Mouse (Mus musculus) spleen, adult 12 weeks (tissue): ENCODE results near the gene Cpsf2.

Experiments
- DNase-seq: peaks from one replicate; pipeline ENCODE4 v3.0.0; 2022; ENCODE audit warnings: low spot score

Gene Cpsf2

DNA sequence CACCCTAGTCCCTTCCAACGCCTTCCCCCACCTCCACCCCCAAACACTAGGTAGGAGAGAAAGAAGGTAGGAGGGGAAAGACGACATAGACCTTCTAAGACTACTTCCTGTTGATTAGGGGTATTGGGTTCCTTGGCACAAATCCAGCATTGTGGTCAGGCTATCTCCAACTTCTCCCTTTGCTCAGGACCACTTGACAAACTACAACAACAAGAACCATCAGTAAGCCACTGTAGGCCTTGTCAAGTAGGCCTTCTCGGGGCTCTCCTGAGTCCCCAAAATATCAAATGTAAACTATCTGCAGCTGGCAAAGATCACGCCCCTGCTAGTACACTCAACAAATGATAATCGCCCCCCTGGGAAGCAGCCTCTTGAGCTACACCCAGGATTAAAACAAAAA is 4.5 kb downstream of the Cpsf2 start:
- DNase-seq, result no peak

DNA sequence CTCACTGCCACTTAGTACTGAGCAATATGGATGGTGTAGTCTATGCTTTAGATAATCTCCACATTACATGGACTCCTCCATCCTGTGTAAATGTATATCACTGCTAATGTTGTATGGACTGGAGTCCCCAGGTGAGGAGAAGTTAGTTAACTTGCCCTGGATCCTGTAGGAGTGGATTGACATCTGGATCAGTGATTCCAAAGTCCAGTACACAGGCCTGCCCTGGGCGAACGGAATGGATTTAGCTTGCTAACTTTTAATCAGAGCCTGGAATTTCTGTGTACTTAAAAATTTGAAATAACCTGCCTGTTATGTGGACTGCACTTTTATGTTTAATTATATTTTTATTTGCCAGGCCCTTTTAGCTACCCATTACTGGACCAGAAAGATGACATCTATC is 5.8 kb downstream of the Cpsf2 start:
- no peak for DNase-seq

- no peak for DNase-seq
Measured at GRCm38 (mm10) chr12:101982977-101983376, 7.2 kb downstream of the Cpsf2 start.

GRCm38 (mm10) chr12:101985110-101985509 is 9.3 kb downstream of the Cpsf2 start:
- no peak for DNase-seq

- DNase-seq, result no peak
Measured at GRCm38 (mm10) chr12:101987659-101988058, 11.9 kb downstream of the Cpsf2 start.

DNA sequence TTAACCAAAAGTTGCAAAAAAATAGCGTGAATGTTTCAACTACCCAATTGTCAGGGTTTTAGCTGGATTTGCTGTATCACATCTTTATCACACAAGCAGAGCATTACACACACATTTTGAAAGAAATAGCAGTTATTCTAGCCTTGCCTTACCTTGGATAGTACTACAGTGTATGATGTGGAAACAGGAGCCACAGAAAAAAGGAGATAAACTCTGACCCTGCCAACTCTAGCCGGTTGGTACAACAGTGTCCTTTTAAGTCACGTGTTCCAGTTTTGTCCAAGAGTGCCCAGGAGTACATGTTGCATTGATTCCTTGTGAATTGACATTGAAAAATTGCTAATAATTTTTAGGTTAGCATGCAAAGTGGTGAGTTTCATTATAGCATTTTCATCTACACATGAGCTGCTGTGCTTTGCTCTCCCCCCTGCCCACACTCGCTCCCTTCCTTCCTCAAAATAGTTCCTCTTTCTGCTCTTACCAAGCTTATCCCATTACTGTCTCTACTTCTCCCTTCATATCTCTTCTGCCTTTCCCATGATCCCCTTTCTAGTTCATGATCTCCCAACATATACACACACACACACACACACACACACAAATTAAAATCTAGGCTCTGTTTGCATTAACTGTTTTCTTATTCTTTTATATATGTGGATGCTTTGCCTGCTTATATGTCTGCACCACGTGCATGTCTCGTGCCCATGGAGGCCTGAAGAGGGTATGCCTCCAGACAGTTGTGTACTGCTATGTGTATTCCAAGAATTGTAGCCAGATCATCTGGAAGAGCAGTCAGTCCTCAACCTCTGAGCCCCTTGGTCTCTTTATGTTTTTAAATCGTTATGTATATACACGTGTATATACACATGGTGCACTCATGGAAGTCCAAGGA is 19.0 kb downstream of the Cpsf2 start:
- no peak for DNase-seq

- DNase-seq, result no peak
Measured at GRCm38 (mm10) chr12:101998929-101999328, 23.1 kb downstream of the Cpsf2 start.

GRCm38 (mm10) chr12:102000785-102001184 is 25.0 kb downstream of the Cpsf2 start:
- DNase-seq, result no peak

DNA sequence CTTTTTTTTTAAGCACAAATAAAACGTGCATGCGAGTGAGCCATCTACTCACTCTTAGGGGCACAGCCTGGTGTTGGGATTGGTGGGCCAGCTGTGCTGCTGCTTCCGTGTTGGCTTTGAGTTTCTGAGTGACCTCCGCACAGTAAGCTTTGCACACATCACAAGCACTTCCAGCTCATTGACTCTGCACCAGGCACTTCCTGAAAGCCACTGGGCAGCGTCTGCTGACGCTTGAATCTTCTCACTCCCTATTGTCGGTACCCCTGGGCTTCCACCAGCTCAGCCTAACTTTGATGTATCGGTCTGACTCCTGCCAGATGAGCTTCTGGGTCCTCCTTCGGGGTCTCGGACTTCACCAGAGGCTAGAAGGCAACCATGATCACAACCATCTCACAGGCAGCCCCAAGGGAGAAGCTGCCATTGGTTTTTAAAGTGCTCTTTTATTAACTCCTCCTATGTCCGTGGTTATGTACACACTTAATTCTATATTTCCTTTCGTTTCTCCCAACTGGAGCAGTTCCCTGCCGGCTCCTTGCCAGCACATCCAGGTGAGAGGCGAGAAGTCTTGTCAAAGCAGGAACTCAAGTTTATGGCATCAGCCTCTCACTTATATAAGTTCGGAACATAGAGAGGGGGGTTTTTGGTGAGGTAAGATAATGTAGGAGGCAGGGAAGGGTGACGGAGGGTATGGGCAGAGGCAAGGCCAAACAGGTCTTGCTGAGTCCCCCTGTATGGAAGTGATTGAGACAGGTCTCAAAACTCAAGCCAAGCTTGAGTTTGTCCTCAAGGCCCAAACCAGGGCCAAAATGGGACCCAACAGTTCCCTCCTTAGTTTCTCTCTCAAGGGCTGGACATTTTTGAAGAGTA is 32.6 kb downstream of the Cpsf2 start:
- DNase-seq, result no peak

DNA sequence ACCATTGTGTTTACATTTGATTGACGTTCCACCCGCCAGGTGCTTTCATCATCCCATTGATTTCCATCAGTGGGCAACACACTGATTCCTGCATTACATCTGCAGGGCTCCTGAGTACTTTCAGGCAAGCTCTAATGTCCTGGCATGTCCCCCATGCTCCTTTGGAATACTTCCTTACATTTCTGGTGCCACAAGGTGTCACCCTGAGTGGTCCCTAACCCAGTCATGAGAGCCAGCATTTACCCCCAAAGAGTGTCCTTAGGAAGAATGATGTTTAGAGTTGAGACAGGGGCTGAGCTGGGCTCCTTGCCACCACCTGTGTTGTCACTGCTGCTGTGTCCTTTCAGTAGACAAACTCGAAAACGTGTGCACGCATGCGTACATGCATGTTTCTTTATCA is 33.8 kb downstream of the Cpsf2 start:
- no peak for DNase-seq

GRCm38 (mm10) chr12:102014411-102014810 is 38.6 kb downstream of the Cpsf2 start:
- no peak for DNase-seq

DNA sequence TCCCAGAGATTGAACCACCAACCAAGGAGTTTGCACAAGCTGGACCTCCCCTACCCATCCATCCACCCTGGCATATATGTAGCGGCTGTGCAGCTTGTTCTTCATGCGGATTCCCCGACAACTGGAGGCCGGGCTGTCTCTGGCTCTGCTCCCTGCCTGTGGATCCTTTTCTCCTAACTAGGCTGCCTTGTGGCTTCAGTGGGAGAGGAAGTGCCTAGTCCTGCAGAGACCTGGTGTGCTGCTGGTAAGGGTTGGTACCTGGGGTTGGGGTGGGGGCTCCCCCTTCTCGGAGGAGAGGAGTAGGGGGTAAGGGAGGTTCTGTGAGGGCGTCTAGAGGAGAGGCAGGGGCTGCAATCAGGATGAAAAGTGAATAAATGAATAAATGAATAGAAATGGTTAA is 39.3 kb downstream of the Cpsf2 start:
- DNase-seq, result no peak

- no peak for DNase-seq
Measured at GRCm38 (mm10) chr12:102021923-102022322, 46.1 kb downstream of the Cpsf2 start.

GRCm38 (mm10) chr12:102029184-102029583 is 53.4 kb downstream of the Cpsf2 start:
- DNase-seq, result no peak

- no peak for DNase-seq
Measured at GRCm38 (mm10) chr12:102029892-102030446, 54.2 kb downstream of the Cpsf2 start.

- DNase-seq, result no peak
Measured at GRCm38 (mm10) chr12:102034934-102035333, 59.1 kb downstream of the Cpsf2 start.

- DNase-seq, result no peak
Measured at GRCm38 (mm10) chr12:102039861-102040260, 64.1 kb downstream of the Cpsf2 start.

DNA sequence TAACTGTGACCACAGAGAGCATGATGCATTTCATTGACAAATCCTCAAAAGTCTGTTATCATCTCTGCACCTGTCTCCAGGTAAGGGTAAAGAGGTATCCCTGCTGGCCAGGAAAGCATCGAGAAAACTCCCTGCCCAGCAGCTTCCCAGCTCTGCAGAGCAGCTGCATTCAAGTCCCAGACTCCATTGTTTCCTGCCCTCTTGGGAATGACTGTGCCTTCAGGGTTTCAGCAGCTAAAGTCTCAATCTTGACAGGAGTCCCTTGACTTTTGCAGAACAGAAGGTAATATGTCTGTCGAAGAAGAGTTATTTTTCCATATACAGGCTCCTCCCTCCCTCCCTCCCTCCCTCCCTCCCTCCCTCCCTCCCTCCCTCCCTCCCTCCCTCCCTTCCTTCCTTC is 65.9 kb downstream of the Cpsf2 start:
- no peak for DNase-seq

GRCm38 (mm10) chr12:102042247-102042646 is 66.5 kb downstream of the Cpsf2 start:
- DNase-seq, result no peak

DNA sequence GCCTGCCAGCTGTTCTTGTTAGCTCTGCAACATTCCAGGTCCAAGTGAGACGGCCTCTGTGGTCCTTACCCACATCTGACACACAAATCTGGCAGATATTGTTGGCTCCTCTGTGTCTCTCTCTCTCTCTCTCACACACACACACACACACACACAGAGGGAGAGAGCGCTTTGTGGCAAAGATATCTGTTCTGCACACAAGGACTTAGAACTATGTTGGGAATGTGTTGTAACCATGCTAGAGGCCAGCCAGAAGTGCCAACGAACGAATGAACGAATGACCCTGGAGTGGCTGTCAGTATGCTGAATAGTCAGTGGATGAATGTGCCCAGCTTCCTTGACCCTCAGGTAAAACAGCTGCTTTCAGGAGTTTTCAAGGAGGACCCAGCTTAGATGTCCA is 68.1 kb downstream of the Cpsf2 start:
- DNase-seq, result no peak

- no peak for DNase-seq
Measured at GRCm38 (mm10) chr12:102054155-102054554, 78.4 kb downstream of the Cpsf2 start.

- DNase-seq, result no peak
Measured at GRCm38 (mm10) chr12:102055758-102056157, 80.0 kb downstream of the Cpsf2 start.
